Mouse (Mus musculus): ENCODE measurements around the gene Olfr1110. TPM values are rescaled to one million over a fixed set of nuclear protein-coding genes. Genes with fewer than 3 reads are reported as not detected.
"Not testable (repeated sequence)": the region's sequence is repeated elsewhere in the genome, so short reads cannot be mapped to it uniquely, and the experiment has no call there.

The Olfr1110 gene
- not detected for polyA plus RNA-seq (2012; fragmentation: generic; extraction: Trizol)

- no peaks in the 10 kb centered on the region for H3K27me3 ChIP-seq (ENCODE audit: control insufficient read depth, insufficient read depth, insufficient read length)
- H3ac ChIP-seq (ENCODE audit: control insufficient read depth, insufficient read length): no peak within 1 kb of the TSS
- no peaks in the 10 kb centered on the region for H3K79me2 ChIP-seq (ENCODE audit: control insufficient read depth, insufficient read depth)
- TF ChIP-seq SRF (IDR thresholded peaks at IDR 0.05; ENCODE audit: control insufficient read depth, insufficient read length, low read depth) (no peak), MYOG (IDR thresholded peaks at IDR 0.05; ENCODE audit: control insufficient read depth in 1 of 3, insufficient read depth in 1 of 3, insufficient read length in 2 of 3, low read depth in 2 of 3) (no peak), TCF12 (IDR thresholded peaks at IDR 0.05; ENCODE audit: insufficient read depth, poor library complexity, severe bottlenecking) (no peak), POLR2AphosphoS2 (IDR thresholded peaks at IDR 0.05; ENCODE audit: insufficient read length, low read depth) (no peak), MYOD1 (IDR thresholded peaks at IDR 0.05; ENCODE audit: control insufficient read depth in 1 of 3, insufficient read length in 2 of 3, low read depth in 2 of 3) (no peak), E2F4 (IDR thresholded peaks at IDR 0.05; ENCODE audit: insufficient read depth) (no peak), CEBPB (IDR thresholded peaks at IDR 0.05; ENCODE audit: insufficient read depth, poor library complexity, severe bottlenecking) (no peak)
- H3K4me2 ChIP-seq (ENCODE audit: low read depth): no peak within 1 kb of the TSS
- H3K36me3 ChIP-seq (ENCODE audit: control insufficient read depth, insufficient read depth): no peaks in the 10 kb centered on the region
- H3K4me3 ChIP-seq: no peak within 1 kb of the TSS
Observed at GRCm38 (mm10) chr2:87140200-87140599, at the start of gene Olfr1110. TSS of gene Olfr1110 (minus strand) at chr2:87140300.

- Histone ChIP-seq H3K36me3 (ENCODE audit: control insufficient read depth, insufficient read depth) (no peaks in the 10 kb centered on the region), H3ac (ENCODE audit: control insufficient read depth, insufficient read length) (no peak within 1 kb of the TSS), H3K4me3 (no peak within 1 kb of the TSS), H3K4me2 (ENCODE audit: low read depth) (no peak within 1 kb of the TSS), H3K79me2 (ENCODE audit: control insufficient read depth, insufficient read depth) (no peaks in the 10 kb centered on the region), H3K27me3 (ENCODE audit: control insufficient read depth, insufficient read depth, insufficient read length) (no peaks in the 10 kb centered on the region)
- no peak for TF ChIP-seq MAX (IDR thresholded peaks at IDR 0.05; ENCODE audit: low read depth)
- no peak for TF ChIP-seq TCF12 (IDR thresholded peaks at IDR 0.05; ENCODE audit: insufficient read depth, poor library complexity, severe bottlenecking)
- TF ChIP-seq E2F4 (IDR thresholded peaks at IDR 0.05; ENCODE audit: insufficient read depth): no peak
- TF ChIP-seq REST (IDR thresholded peaks at IDR 0.05; ENCODE audit: insufficient read depth, insufficient read length): no peak
- TF ChIP-seq MYOD1 (IDR thresholded peaks at IDR 0.05; ENCODE audit: control insufficient read depth in 1 of 3, insufficient read length in 2 of 3, low read depth in 2 of 3): no peak
- no peak for TF ChIP-seq TCF3 (IDR thresholded peaks at IDR 0.05; ENCODE audit: insufficient read length, low read depth)
- TF ChIP-seq SRF (IDR thresholded peaks at IDR 0.05; ENCODE audit: control insufficient read depth, insufficient read length, low read depth): no peak
- no peak for TF ChIP-seq CEBPB (IDR thresholded peaks at IDR 0.05; ENCODE audit: insufficient read depth, poor library complexity, severe bottlenecking)
- no peak for TF ChIP-seq MYOG (IDR thresholded peaks at IDR 0.05; ENCODE audit: control insufficient read depth in 1 of 3, insufficient read depth in 1 of 3, insufficient read length in 2 of 3, low read depth in 2 of 3)
- no peak for TF ChIP-seq USF1 (IDR thresholded peaks at IDR 0.05; ENCODE audit: low read depth)
- TF ChIP-seq POLR2AphosphoS2 (IDR thresholded peaks at IDR 0.05; ENCODE audit: insufficient read length, low read depth): no peak
- TF ChIP-seq POLR2A (IDR thresholded peaks at IDR 0.05; ENCODE audit: insufficient read length, low read depth): no peak
Observed at GRCm38 (mm10) chr2:87187498-87187897, 47.4 kb upstream of the Olfr1110 start, which contains the start of gene Olfr1112. TSS of gene Olfr1112 (plus strand) at chr2:87187798.

GRCm38 (mm10) chr2:87167731-87168130, 27.6 kb upstream of the Olfr1110 start:
- H3ac ChIP-seq (ENCODE audit: control insufficient read depth, insufficient read length); H3K27me3 ChIP-seq (ENCODE audit: control insufficient read depth, insufficient read depth, insufficient read length); H3K36me3 ChIP-seq (ENCODE audit: control insufficient read depth, insufficient read depth); H3K4me2 ChIP-seq (ENCODE audit: low read depth); H3K4me3 ChIP-seq; H3K79me2 ChIP-seq (ENCODE audit: control insufficient read depth, insufficient read depth): not testable (repeated sequence)

- no peak within 1 kb of the TSS for H3K4me2 ChIP-seq (ENCODE audit: low read depth)
- H3K27me3 ChIP-seq (ENCODE audit: control insufficient read depth, insufficient read depth, insufficient read length): no peaks in the 10 kb centered on the region
- no peaks in the 10 kb centered on the region for H3K79me2 ChIP-seq (ENCODE audit: control insufficient read depth, insufficient read depth)
- no peaks in the 10 kb centered on the region for H3K36me3 ChIP-seq (ENCODE audit: control insufficient read depth, insufficient read depth)
- no peak within 1 kb of the TSS for H3ac ChIP-seq (ENCODE audit: control insufficient read depth, insufficient read length)
- no peak for TF ChIP-seq USF1 (IDR thresholded peaks at IDR 0.05; ENCODE audit: low read depth)
- no peak for TF ChIP-seq TCF12 (IDR thresholded peaks at IDR 0.05; ENCODE audit: insufficient read depth, poor library complexity, severe bottlenecking)
- no peak for TF ChIP-seq POLR2A (IDR thresholded peaks at IDR 0.05; ENCODE audit: insufficient read length, low read depth)
- TF ChIP-seq MYOG (IDR thresholded peaks at IDR 0.05; ENCODE audit: control insufficient read depth in 1 of 3, insufficient read depth in 1 of 3, insufficient read length in 2 of 3, low read depth in 2 of 3): no peak
- TF ChIP-seq MYOD1 (IDR thresholded peaks at IDR 0.05; ENCODE audit: control insufficient read depth in 1 of 3, insufficient read length in 2 of 3, low read depth in 2 of 3): no peak
- TF ChIP-seq E2F4 (IDR thresholded peaks at IDR 0.05; ENCODE audit: insufficient read depth): no peak
- no peak for TF ChIP-seq MAX (IDR thresholded peaks at IDR 0.05; ENCODE audit: low read depth)
- no peak for TF ChIP-seq TCF3 (IDR thresholded peaks at IDR 0.05; ENCODE audit: insufficient read length, low read depth)
- no peak for TF ChIP-seq POLR2AphosphoS2 (IDR thresholded peaks at IDR 0.05; ENCODE audit: insufficient read length, low read depth)
- H3K4me3 ChIP-seq: no peak within 1 kb of the TSS
Observed at GRCm38 (mm10) chr2:87152524-87152923, 12.4 kb upstream of the Olfr1110 start, which contains the start of gene Olfr1111. TSS of gene Olfr1111 (minus strand) at chr2:87152624.

GRCm38 (mm10) chr2:87114467-87114866, 25.6 kb downstream of the Olfr1110 start, which contains the start of gene Olfr259:
TSS of gene Olfr259 (minus strand) at chr2:87114567.
- Histone ChIP-seq H3K27me3 (ENCODE audit: control insufficient read depth, insufficient read depth, insufficient read length) (no peaks in the 10 kb centered on the region), H3K4me3 (no peak within 1 kb of the TSS), H3K4me2 (ENCODE audit: low read depth) (no peak within 1 kb of the TSS), H3K36me3 (ENCODE audit: control insufficient read depth, insufficient read depth) (no peaks in the 10 kb centered on the region), H3K79me2 (ENCODE audit: control insufficient read depth, insufficient read depth) (no peaks in the 10 kb centered on the region), H3ac (ENCODE audit: control insufficient read depth, insufficient read length) (no peak within 1 kb of the TSS)
- TF ChIP-seq REST (IDR thresholded peaks at IDR 0.05; ENCODE audit: insufficient read depth, insufficient read length): no peak
- TF ChIP-seq SRF (IDR thresholded peaks at IDR 0.05; ENCODE audit: control insufficient read depth, insufficient read length, low read depth): no peak
- TF ChIP-seq MYOG (IDR thresholded peaks at IDR 0.05; ENCODE audit: control insufficient read depth in 1 of 3, insufficient read depth in 1 of 3, insufficient read length in 2 of 3, low read depth in 2 of 3): no peak
- no peak for TF ChIP-seq POLR2AphosphoS2 (IDR thresholded peaks at IDR 0.05; ENCODE audit: insufficient read length, low read depth)
- no peak for TF ChIP-seq POLR2A (IDR thresholded peaks at IDR 0.05; ENCODE audit: insufficient read length, low read depth)
- TF ChIP-seq E2F4 (IDR thresholded peaks at IDR 0.05; ENCODE audit: insufficient read depth): no peak
- no peak for TF ChIP-seq MYOD1 (IDR thresholded peaks at IDR 0.05; ENCODE audit: control insufficient read depth in 1 of 3, insufficient read length in 2 of 3, low read depth in 2 of 3)
- TF ChIP-seq USF1 (IDR thresholded peaks at IDR 0.05; ENCODE audit: low read depth): no peak
- no peak for TF ChIP-seq CEBPB (IDR thresholded peaks at IDR 0.05; ENCODE audit: insufficient read depth, poor library complexity, severe bottlenecking)
- TF ChIP-seq MAX (IDR thresholded peaks at IDR 0.05; ENCODE audit: low read depth): no peak
- no peak for TF ChIP-seq TCF3 (IDR thresholded peaks at IDR 0.05; ENCODE audit: insufficient read length, low read depth)
- no peak for TF ChIP-seq TCF12 (IDR thresholded peaks at IDR 0.05; ENCODE audit: insufficient read depth, poor library complexity, severe bottlenecking)

Data from myocyte (in vitro differentiated cells).